ENCODE assay signal across 13 mouse cellular contexts in the genomic region with DNA sequence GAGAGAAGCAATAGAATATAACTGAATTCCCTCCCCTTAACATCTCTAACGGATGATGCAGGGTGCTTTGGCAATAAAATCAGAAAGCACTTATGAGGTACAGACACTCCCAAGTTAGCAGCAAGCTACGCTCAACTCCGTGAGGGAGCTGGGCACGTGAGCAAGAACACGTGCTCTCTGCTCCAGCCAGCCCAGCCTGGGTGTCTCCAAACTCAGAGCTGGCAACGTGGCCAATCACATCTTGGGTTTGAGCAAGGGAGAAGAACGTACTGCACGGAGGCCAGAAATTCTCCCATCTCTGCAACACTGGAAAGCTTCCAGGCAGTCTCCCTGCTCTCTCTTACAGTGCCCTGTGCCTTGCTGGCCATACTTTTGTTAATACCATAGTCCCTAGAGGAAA. TPM values are rescaled to one million over a fixed set of nuclear protein-coding genes. Genes with fewer than 3 reads are reported as not detected.
DNase-seq lines count a peak whose midpoint lies in the region; ATAC-seq and TF ChIP-seq lines count a peak whose summit lies in the region.
"Had no signal": no experiment of that assay in that cellular context is flagged by ENCODE, and none has a peak within 500 bp of the region (broad histone marks: within the 10 kb centered on the region; RNA-seq: fewer than 3 reads in every experiment).

No protein-coding gene starts in this region.

- intact Hi-C loops in heart, postnatal 10 days (cut with DNase I), result no loop called here

- 0 out of 2 replicates have a peak, but pooled peaks have one; percentile 57 for ATAC-seq in stomach, embryonic 16.5 days (ENCODE audit: insufficient read depth, low FRiP score)
- no peak for ATAC-seq in megakaryocyte-erythroid progenitor cell, adult 5-6 weeks (replicated peaks; ENCODE audit: low FRiP score, low TSS enrichment, poor library complexity, severe bottlenecking)
- ATAC-seq: activated CD4-positive, CD25-positive, alpha-beta regulatory T cell, adult 4 months; intestine, embryonic 15.5 days had no signal

- H3K27ac ChIP-seq in stomach, embryonic 16.5 days (ENCODE audit: low read length), result no peak overlapping the region
- H3K27ac ChIP-seq: intestine, embryonic 15.5 days; neural tube, embryonic 15.5 days had no signal

- H3K4me3 ChIP-seq in lung, adult 2 months (replicated peaks; ENCODE audit: extremely low read depth, low read depth, low read length), result no peak overlapping the region
- H3K4me3 ChIP-seq in stomach, embryonic 16.5 days (replicated peaks; ENCODE audit: low read length), result no peak overlapping the region
- H3K4me3 ChIP-seq: intestine, embryonic 15.5 days; neural tube, embryonic 15.5 days had no signal

- H3K9me3 ChIP-seq in stomach, embryonic 16.5 days (replicated peaks; ENCODE audit: control insufficient read depth, low read length), result no peaks in the 10 kb centered on the region
- H3K9me3 ChIP-seq: intestine, embryonic 15.5 days; neural tube, embryonic 15.5 days had no signal

- peaks cover 5% of the 10 kb centered on the region for H3K36me3 ChIP-seq in stomach, embryonic 16.5 days (ENCODE audit: control insufficient read depth, insufficient read depth, low read length)
- H3K36me3 ChIP-seq: intestine, embryonic 15.5 days; neural tube, embryonic 15.5 days had no signal

- H3K27me3 ChIP-seq in stomach, embryonic 16.5 days (ENCODE audit: control insufficient read depth, insufficient read depth, low read length), result no peaks in the 10 kb centered on the region
- H3K27me3 ChIP-seq: intestine, embryonic 15.5 days had no signal

- H3K9ac ChIP-seq in stomach, embryonic 16.5 days (ENCODE audit: low read length), result no peak overlapping the region
- H3K9ac ChIP-seq: intestine, embryonic 15.5 days; neural tube, embryonic 15.5 days had no signal

- no peaks in the 10 kb centered on the region for H3K4me1 ChIP-seq in lung, adult 2 months (ENCODE audit: control insufficient read depth, insufficient read depth, low read length)
- peaks cover 1% of the 10 kb centered on the region; the same call in 1 of the 2 replicates for H3K4me1 ChIP-seq in stomach, embryonic 16.5 days (ENCODE audit: control insufficient read depth, insufficient read depth, low read length)

- 61% methylated on average over 8 of the region's 8 CpGs for WGBS in lung, adult 2 months
- 66% methylated on average over 8 of the region's 8 CpGs for WGBS in stomach, embryonic 16.5 days

- TF ChIP-seq CTCF in lung, adult 2 months (IDR thresholded peaks at IDR 0.05; ENCODE audit: insufficient read depth, low read length), result no peak

- H3K4me2 ChIP-seq in stomach, embryonic 16.5 days (ENCODE audit: low read depth, low read length), result no peak overlapping the region
- H3K4me2 ChIP-seq: intestine, embryonic 15.5 days; neural tube, embryonic 15.5 days had no signal

- no peak for TF ChIP-seq POLR2A in lung, adult 2 months (IDR thresholded peaks at IDR 0.05; ENCODE audit: borderline replicate concordance, extremely low read depth, low read depth, low read length)

- DNase-seq in adrenal gland, postnatal 10 days, result peak; percentile 17
- no peak for DNase-seq in adrenal gland, adult 8-10 months
- DNase-seq in lung, adult 18-20 months, result peak; percentile 35 to 36
- DNase-seq in lung, adult 2 months, result no peak
- peak; percentile 46 to 50 for DNase-seq in heart, postnatal 10 days
- DNase-seq in thymus, postnatal 0 days (ENCODE audit: low spot score), result no peak
- DNase-seq: kidney, postnatal 36 days; midbrain, embryonic 14.5 days had no signal

RNA-seq across cellular contexts. Expression of a gene that starts 6.0 kb away (rescaled TPM):
- 1 to 10 TPM; 2.2 to 3.0 TPM for total RNA-seq in adrenal gland, postnatal 10 days (2021)
- total RNA-seq in adrenal gland, adult 8-10 months (2022), result under 1 TPM; 0.34 to 0.91 (median 0.55) TPM
- 1.6 and 2.0 TPM in 2 replicates for polyA plus RNA-seq in lung, adult 2 months (2012; rRNA removed)
- total RNA-seq in heart, postnatal 10 days (2021), result 1 to 10 TPM; 1.3 to 1.4 TPM
- 7.2 and 8.0 TPM in 2 replicates for polyA plus RNA-seq in stomach, embryonic 16.5 days (2015; fragmentation: Nextera tagmentation; extraction: Ambion mirVana)
- 2.4 TPM in 2 replicates for polyA plus RNA-seq in thymus, postnatal 0 days (2015; fragmentation: Nextera tagmentation; extraction: Ambion mirVana)
- not detected in 2 replicates for total RNA-seq in megakaryocyte-erythroid progenitor cell, adult 5-6 weeks (2014; fragmentation: Nextera tagmentation)
- not detected in 2 replicates for total RNA-seq in megakaryocyte-erythroid progenitor cell, adult 5-6 weeks (2017)
- polyA plus RNA-seq: activated CD4-positive, CD25-positive, alpha-beta regulatory T cell, adult 4 months had no signal

Comparison
In these comparisons a context has a peak if more than half of its experiments do, and no peak if none do; other contexts are left out.
1. DNase-seq: peak in adrenal gland, postnatal 10 days (single experiment), lung, adult 18-20 months (2 of 2) and heart, postnatal 10 days (2 of 2); none in adrenal gland, adult 8-10 months (single experiment), lung, adult 2 months (single experiment) and thymus, postnatal 0 days (single experiment).